Mouse (Mus musculus) kidney, adult 2 months (tissue): ENCODE data around the gene Kyat1. TPM values are rescaled to one million over a fixed set of nuclear protein-coding genes. Genes with fewer than 3 reads are reported as not detected.

Experiments used
- DNase-seq: peaks from one replicate; pipeline ENCODE4 v3.0.0; 2021
- H3K27ac ChIP-seq: fragments of 200-500 bp; 2 replicates; pipeline ENCODE4 v1.5.1; 2012; ENCODE audit warnings: low read depth, low read length, control low read depth, inconsistent platforms; ENCODE audit not compliant: insufficient read depth
- H3K27me3 ChIP-seq: fragments of 200-500 bp; replicated peaks from 2 replicates; pipeline ENCODE4 v1.6.1; 2012; ENCODE audit warnings: mild to moderate bottlenecking, moderate library complexity, low read length, inconsistent platforms; ENCODE audit not compliant: control insufficient read depth, insufficient read depth
- H3K36me3 ChIP-seq: fragments of 200-500 bp; 2 replicates; pipeline ENCODE4 v1.6.1; 2012; ENCODE audit warnings: mild to moderate bottlenecking, moderate library complexity, low read length, inconsistent platforms; ENCODE audit not compliant: control insufficient read depth, insufficient read depth
- H3K4me1 ChIP-seq: fragments of 200-500 bp; 2 replicates; pipeline ENCODE4 v1.6.1; 2011; ENCODE audit warnings: low read length; ENCODE audit not compliant: control insufficient read depth, insufficient read depth
- H3K4me3 ChIP-seq: fragments of 200-500 bp; 2 replicates; pipeline ENCODE4 v1.5.1; 2011; ENCODE audit warnings: mild to moderate bottlenecking, low read depth, low read length, control low read depth; ENCODE audit not compliant: insufficient read depth
- CTCF ChIP-seq: fragments of 200-500 bp; conservative IDR thresholded peaks from 2 replicates; pipeline ENCODE4 v1.5.1; 2011; ENCODE audit warnings: low read depth, mild to moderate bottlenecking, control low read depth, low read length, moderate library complexity, mixed read lengths; ENCODE audit not compliant: insufficient read depth, insufficient read length
- POLR2A ChIP-seq: fragments of 200-500 bp; IDR thresholded peaks from one replicate; pipeline ENCODE4 v1.6.1; 2011; ENCODE audit warnings: low read depth, low read length, control low read depth
- WGBS: fragments of 180-500 bp; shearing (Covaris S2); methylation state at CpG from one replicate; pipeline ENCODE4 v1.1.7; 2018; 5-methylcytosine and 5-hydroxymethylcytosine counted together
- polyA plus RNA-seq: library from polyadenylated mRNA; depleted of rRNA; stranded (reverse); fragments of >200 nt; gene quantifications from 2 replicates; pipeline ENCODE4 v1.2.3, GENCODE M21; 2012; rRNA removed

Kyat1 gene
- 71.6 and 88.3 TPM in 2 replicates for polyA plus RNA-seq

DNA sequence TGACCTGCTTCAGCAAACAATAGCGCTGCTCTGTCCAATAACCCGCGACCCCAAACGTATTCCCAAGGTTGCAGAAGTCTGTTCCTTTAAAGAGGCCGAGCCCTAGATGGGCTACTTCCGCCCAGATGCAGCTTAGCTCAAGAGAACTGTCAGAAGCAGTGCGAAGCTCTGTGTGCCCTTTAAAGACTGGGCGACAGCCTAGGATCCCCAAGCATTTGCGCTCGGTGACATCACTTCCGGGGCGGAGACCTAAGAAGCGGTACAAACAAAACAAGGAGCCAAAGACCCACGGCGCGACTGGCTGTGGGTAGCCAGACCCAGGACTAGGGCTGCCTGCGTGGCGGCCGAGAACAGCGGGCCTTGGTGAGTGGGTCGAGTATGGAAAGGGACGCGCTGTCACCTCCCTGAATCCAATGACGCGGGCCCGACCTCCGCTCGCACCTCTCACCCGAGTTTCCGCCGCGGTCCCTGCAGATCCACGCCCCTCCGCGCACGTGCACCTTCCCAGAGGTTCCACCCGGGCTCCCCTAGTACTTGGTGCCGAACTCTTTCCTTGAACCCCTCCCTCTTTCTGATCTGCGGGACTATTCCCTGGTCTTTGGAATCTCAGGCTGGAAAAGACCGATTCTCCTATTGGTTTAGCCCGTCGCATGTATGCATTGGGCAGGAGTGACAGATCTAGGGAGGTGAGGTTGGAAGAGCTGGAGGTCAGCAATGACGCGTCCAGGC is at the start of gene Kyat1:
Gene Kyat1 (minus strand): TSS at position 219 of the 729 bp plus-strand sequence.
- TF ChIP-seq POLR2A (peak; percentile 33), CTCF (no peak)
- H3K4me3 ChIP-seq, result peak within 1 kb of the TSS; percentile 69
- peaks cover 11% of the 10 kb centered on the region for H3K4me1 ChIP-seq
- peak within 1 kb of the TSS; percentile 77 for H3K27ac ChIP-seq
- WGBS, result under 1% methylated on average over 44 of the region's 44 CpGs
- peak; percentile 97 for DNase-seq
- H3K27me3 ChIP-seq, result no peaks in the 10 kb centered on the region
- H3K36me3 ChIP-seq, result no peaks in the 10 kb centered on the region

DNA sequence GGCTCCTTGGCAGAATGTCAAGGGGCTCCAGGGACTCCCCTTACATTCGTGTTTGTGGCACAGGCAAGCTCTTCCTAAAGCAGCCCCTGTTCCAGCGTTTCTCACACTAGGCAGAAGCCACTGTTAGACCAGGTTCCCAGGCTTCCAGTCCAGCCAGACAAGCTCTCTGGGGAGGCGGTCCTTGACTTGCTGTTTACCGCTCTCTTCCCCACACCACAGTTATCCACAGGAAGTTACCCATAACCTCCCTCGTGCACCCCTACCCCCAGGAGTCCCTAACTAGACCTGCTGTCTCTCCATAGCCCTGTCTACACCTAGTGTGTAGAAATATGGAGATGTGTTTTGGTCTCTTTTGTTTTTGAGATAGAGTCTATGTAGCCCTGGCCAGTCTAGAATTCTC is 48.2 kb upstream of the Kyat1 start:
- WGBS, result 62% methylated on average over 5 of the region's 5 CpGs
- peaks cover 21% of the 10 kb centered on the region; the same call in 1 of the 2 replicates for H3K4me1 ChIP-seq
- DNase-seq, result no peak
- H3K27me3 ChIP-seq, result no peaks in the 10 kb centered on the region
- H3K36me3 ChIP-seq, result peaks cover 2% of the 10 kb centered on the region; the same call in 1 of the 2 replicates
- H3K27ac ChIP-seq, result no peak overlapping the region
- TF ChIP-seq POLR2A, result no peak
- TF ChIP-seq CTCF, result no peak
- no peak overlapping the region for H3K4me3 ChIP-seq

GRCm38 (mm10) chr2:30252521-30252920 is 46.9 kb upstream of the Kyat1 start:
- Histone ChIP-seq H3K4me3 (no peak overlapping the region), H3K27ac (no peak overlapping the region), H3K36me3 (peaks cover 2% of the 10 kb centered on the region; the same call in 1 of the 2 replicates), H3K4me1 (peaks cover 16% of the 10 kb centered on the region; the same call in 1 of the 2 replicates), H3K27me3 (no peaks in the 10 kb centered on the region)
- WGBS, result 76% methylated on average over 3 of the region's 3 CpGs
- TF ChIP-seq POLR2A, result no peak
- TF ChIP-seq CTCF, result no peak
- no peak for DNase-seq

GRCm38 (mm10) chr2:30251417-30252104 is 45.9 kb upstream of the Kyat1 start:
- H3K27ac ChIP-seq, result no peak overlapping the region
- no peaks in the 10 kb centered on the region for H3K36me3 ChIP-seq
- peaks cover 16% of the 10 kb centered on the region; the same call in 1 of the 2 replicates for H3K4me1 ChIP-seq
- H3K4me3 ChIP-seq, result no peak overlapping the region
- H3K27me3 ChIP-seq, result no peaks in the 10 kb centered on the region
- 60% methylated on average over 5 of the region's 5 CpGs for WGBS
- DNase-seq, result no peak
- TF ChIP-seq CTCF, result no peak
- TF ChIP-seq POLR2A, result no peak

DNA sequence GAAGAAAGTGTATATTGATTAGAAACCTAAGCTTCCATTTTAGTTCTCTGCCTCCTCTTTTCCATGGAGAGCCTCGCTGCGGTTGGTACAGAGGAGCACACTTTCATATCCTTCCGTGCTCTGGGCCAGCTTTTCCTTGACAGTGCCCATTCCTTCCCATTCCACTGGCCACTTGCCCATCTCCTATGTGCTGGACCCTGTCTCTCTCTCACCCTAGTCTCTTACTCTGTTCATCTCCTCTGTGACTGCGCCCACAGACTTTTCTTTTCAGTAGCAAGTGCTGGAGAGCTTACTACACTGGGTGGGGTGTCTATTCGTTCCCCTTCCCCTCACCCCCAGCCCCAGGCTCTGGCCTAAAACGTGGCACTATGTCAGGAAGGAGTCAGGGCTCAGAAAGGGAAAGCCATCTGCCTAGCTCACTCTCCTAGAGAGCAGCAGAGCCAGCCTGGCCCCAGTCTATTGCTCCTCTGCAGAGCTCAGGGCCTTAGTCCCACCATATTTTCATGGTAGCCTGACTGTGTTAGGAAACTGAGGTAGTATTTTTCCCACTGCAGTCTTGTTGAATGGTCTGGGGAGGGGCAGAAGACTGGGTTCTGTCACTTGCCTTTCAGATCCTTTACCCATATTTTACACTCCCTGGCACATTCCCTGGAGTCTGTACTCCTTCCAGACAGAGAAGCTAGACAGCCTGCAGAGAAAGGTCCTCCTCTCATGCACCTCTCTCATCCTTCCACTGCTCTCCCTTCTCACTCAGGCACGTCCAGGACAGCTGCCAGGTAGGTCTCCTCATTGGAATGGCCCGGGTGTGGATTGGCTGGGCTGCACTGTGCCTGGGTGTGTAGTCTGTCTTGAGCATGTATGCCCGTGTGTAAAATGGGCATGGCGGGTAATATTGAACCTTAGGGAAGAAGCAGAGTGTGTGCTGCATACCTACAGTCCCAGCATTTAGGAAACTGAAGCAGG is 44.8 kb upstream of the Kyat1 start:
- H3K27me3 ChIP-seq, result no peaks in the 10 kb centered on the region
- TF ChIP-seq POLR2A (no peak), CTCF (no peak)
- no peak for DNase-seq
- 68% methylated on average over 10 of the region's 10 CpGs for WGBS
- no peaks in the 10 kb centered on the region for H3K36me3 ChIP-seq
- H3K4me1 ChIP-seq, result peaks cover 16% of the 10 kb centered on the region; the same call in 1 of the 2 replicates
- H3K4me3 ChIP-seq, result no peak overlapping the region
- H3K27ac ChIP-seq, result no peak overlapping the region

- WGBS, result 91% methylated on average over 3 of the region's 3 CpGs
- DNase-seq, result no peak
- no peaks in the 10 kb centered on the region for H3K27me3 ChIP-seq
- peaks cover 16% of the 10 kb centered on the region; the same call in 1 of the 2 replicates for H3K4me1 ChIP-seq
- H3K27ac ChIP-seq, result no peak overlapping the region
- TF ChIP-seq CTCF, result no peak
- TF ChIP-seq POLR2A, result no peak
- H3K4me3 ChIP-seq, result no peak overlapping the region
- no peaks in the 10 kb centered on the region for H3K36me3 ChIP-seq
These were observed 43.5 kb upstream of the Kyat1 start for GRCm38 (mm10) chr2:30249182-30249581.
